Mouse (Mus musculus) ovary, adult 18-20 months (tissue): ENCODE data around the gene Alcam.

Source experiments
- DNase-seq: peaks from one replicate; pipeline ENCODE4 v3.0.0; 2022; ENCODE audit warnings: low spot score, mixed read lengths

Alcam gene

GRCm38 (mm10) chr16:52439600-52439999 is 14.3 kb downstream of the Alcam start:
- no peak for DNase-seq

GRCm38 (mm10) chr16:52439007-52439406 is 14.9 kb downstream of the Alcam start:
- no peak for DNase-seq

- DNase-seq: no peak
Measured at GRCm38 (mm10) chr16:52438216-52438904, 15.5 kb downstream of the Alcam start.

- DNase-seq: no peak
Measured at GRCm38 (mm10) chr16:52433189-52433588, 20.7 kb downstream of the Alcam start.

- DNase-seq: no peak
Measured at GRCm38 (mm10) chr16:52432072-52432471, 21.8 kb downstream of the Alcam start.

GRCm38 (mm10) chr16:52431590-52431989 is 22.3 kb downstream of the Alcam start:
- DNase-seq: no peak

- no peak for DNase-seq
Measured at GRCm38 (mm10) chr16:52430073-52430472, 23.8 kb downstream of the Alcam start.

GRCm38 (mm10) chr16:52429661-52430060 is 24.2 kb downstream of the Alcam start:
- no peak for DNase-seq

GRCm38 (mm10) chr16:52428505-52428904 is 25.4 kb downstream of the Alcam start:
- no peak for DNase-seq

- no peak for DNase-seq
Measured at GRCm38 (mm10) chr16:52418568-52419158, 35.2 kb downstream of the Alcam start.

GRCm38 (mm10) chr16:52417982-52418381 is 35.9 kb downstream of the Alcam start:
- no peak for DNase-seq

- no peak for DNase-seq
Measured at GRCm38 (mm10) chr16:52417146-52417545, 36.7 kb downstream of the Alcam start.

GRCm38 (mm10) chr16:52413714-52414113 is 40.2 kb downstream of the Alcam start:
- DNase-seq: no peak

GRCm38 (mm10) chr16:52406072-52406471 is 47.8 kb downstream of the Alcam start:
- no peak for DNase-seq

GRCm38 (mm10) chr16:52405272-52405671 is 48.6 kb downstream of the Alcam start:
- no peak for DNase-seq

- no peak for DNase-seq
Measured at GRCm38 (mm10) chr16:52399112-52399511, 54.8 kb downstream of the Alcam start.

GRCm38 (mm10) chr16:52386781-52387300 is 67.0 kb downstream of the Alcam start:
- DNase-seq: no peak

GRCm38 (mm10) chr16:52383456-52384185 is 70.3 kb downstream of the Alcam start:
- DNase-seq: no peak

GRCm38 (mm10) chr16:52378811-52379597 is 74.9 kb downstream of the Alcam start:
- no peak for DNase-seq

- no peak for DNase-seq
Measured at GRCm38 (mm10) chr16:52376827-52377226, 77.0 kb downstream of the Alcam start.

GRCm38 (mm10) chr16:52371956-52372355 is 81.9 kb downstream of the Alcam start:
- no peak for DNase-seq

- DNase-seq: no peak
Measured at GRCm38 (mm10) chr16:52368521-52368920, 85.4 kb downstream of the Alcam start.
